30 mouse cellular contexts compared by ENCODE assay signal in the genomic region with DNA sequence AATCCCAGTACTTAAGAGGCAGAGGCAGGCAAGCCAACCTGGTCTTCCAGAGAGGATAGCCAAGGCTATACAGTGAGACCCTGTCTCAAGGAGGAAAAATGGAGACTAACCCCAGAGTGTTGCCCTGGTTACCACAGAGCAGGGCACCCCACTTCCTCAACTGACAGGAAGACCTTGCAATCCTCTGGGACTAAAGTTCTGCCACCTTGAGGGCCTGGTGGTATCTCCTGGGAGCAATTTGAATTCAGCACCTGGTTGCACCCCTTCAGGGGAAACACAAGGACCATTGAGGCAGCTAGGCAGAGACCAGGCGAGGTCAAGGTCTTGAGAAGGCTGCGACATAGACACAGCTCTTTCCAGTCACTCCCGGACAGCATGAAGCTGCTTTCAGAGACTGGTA. TPM values are rescaled to one million over a fixed set of nuclear protein-coding genes. Genes with fewer than 3 reads are reported as not detected.
DNase-seq lines count a peak whose midpoint lies in the region; ATAC-seq and TF ChIP-seq lines count a peak whose summit lies in the region.
"Had no signal": no experiment of that assay in that cellular context is flagged by ENCODE, and none has a peak within 500 bp of the region (broad histone marks: within the 10 kb centered on the region; RNA-seq: fewer than 3 reads in every experiment).

No protein-coding gene starts in this region.

- no peak for TF ChIP-seq CTCF in bone marrow, adult 2 months (IDR thresholded peaks at IDR 0.05; ENCODE audit: control insufficient read depth, insufficient read depth, low read length)

- no peaks in the 10 kb centered on the region for H3K27me3 ChIP-seq in liver, embryonic 13.5 days
- no peaks in the 10 kb centered on the region for H3K27me3 ChIP-seq in liver, embryonic 11.5 days (replicated peaks; ENCODE audit: control insufficient read depth, insufficient read depth, low read length)
- peaks cover 2% of the 10 kb centered on the region for H3K27me3 ChIP-seq in megakaryocyte, embryonic 14.5 days (replicated peaks)
- H3K27me3 ChIP-seq: forebrain, embryonic 13.5 days; heart, embryonic 15.5 days; kidney, embryonic 15.5 days; limb, embryonic 12.5 days; lung, embryonic 15.5 days; neural tube, embryonic 12.5 days had no signal

- TF ChIP-seq POLR2A in bone marrow, adult 2 months (IDR thresholded peaks at IDR 0.05; ENCODE audit: borderline replicate concordance, control insufficient read depth, low read depth, low read length) = no peak

- 0 out of 2 replicates have a peak overlapping the region, but pooled peaks have one; percentile 18 for H3K27ac ChIP-seq in liver, embryonic 13.5 days
- H3K27ac ChIP-seq in liver, embryonic 11.5 days (ENCODE audit: low read depth, low read length) = no peak overlapping the region
- peak overlapping the region; percentile 64 for H3K27ac ChIP-seq in bone marrow, adult 2 months (ENCODE audit: control insufficient read depth, insufficient read depth, low read depth, low read length, poor library complexity)
- H3K27ac ChIP-seq: forebrain, embryonic 13.5 days; heart, embryonic 10.5 days; heart, embryonic 15.5 days; kidney, embryonic 15.5 days; layer of hippocampus, adult 2 months; left cerebral cortex, adult 2 months; limb, embryonic 12.5 days; liver, embryonic 14.5 days; lung, embryonic 15.5 days; neural tube, embryonic 12.5 days had no signal

- ATAC-seq in liver, embryonic 13.5 days (ENCODE audit: low read depth) = no peak
- ATAC-seq in liver, embryonic 11.5 days (replicated peaks; ENCODE audit: low FRiP score) = no peak
- ATAC-seq: activated CD4-positive, CD25-positive, alpha-beta regulatory T cell, adult 4 months; forebrain, embryonic 13.5 days; hindbrain, embryonic 16.5 days had no signal

- no peaks in the 10 kb centered on the region for H3K9me3 ChIP-seq in liver, embryonic 13.5 days (replicated peaks)
- no peaks in the 10 kb centered on the region for H3K9me3 ChIP-seq in liver, embryonic 11.5 days (ENCODE audit: control insufficient read depth, low read length)
- H3K9me3 ChIP-seq in megakaryocyte, embryonic 14.5 days = 0 out of 2 replicates have a peak, but pooled peaks cover 2% of the 10 kb centered on the region
- H3K9me3 ChIP-seq: forebrain, embryonic 13.5 days; heart, embryonic 10.5 days; heart, embryonic 15.5 days; kidney, embryonic 15.5 days; limb, embryonic 12.5 days; lung, embryonic 15.5 days; neural tube, embryonic 12.5 days had no signal

- H3K9ac ChIP-seq in liver, embryonic 13.5 days = no peak overlapping the region
- no peak overlapping the region for H3K9ac ChIP-seq in liver, embryonic 11.5 days (ENCODE audit: low read depth, low read length)
- H3K9ac ChIP-seq: forebrain, embryonic 13.5 days; heart, embryonic 15.5 days; kidney, embryonic 15.5 days; limb, embryonic 12.5 days; liver, embryonic 14.5 days; lung, embryonic 15.5 days; neural tube, embryonic 12.5 days had no signal

- no peak for DNase-seq in liver, embryonic 13.5 days
- DNase-seq in liver, embryonic 11.5 days (ENCODE audit: low spot score) = no peak
- peak; percentile 39 for DNase-seq in A20 (ENCODE audit: low read depth, low spot score)
- no peak for DNase-seq in cerebellum, postnatal 4 days (ENCODE audit: low spot score in 2 of 2)
- DNase-seq in lung, postnatal 14 days = no peak
- DNase-seq: adrenal gland, adult 2 months; cerebellum, adult 11-12 months; cerebellum, postnatal 10 days; gastrocnemius, postnatal 10 days; kidney, adult 18-20 months; kidney, postnatal 25 days; right cerebral cortex, adult 18-20 months; right cerebral cortex, postnatal 4 days; thymus, adult 2 months; thymus, postnatal 36 days had no signal

- H3K4me3 ChIP-seq in liver, embryonic 13.5 days (replicated peaks) = no peak overlapping the region
- no peak overlapping the region for H3K4me3 ChIP-seq in liver, embryonic 11.5 days (ENCODE audit: low read depth, low read length)
- H3K4me3 ChIP-seq in bone marrow, adult 2 months (replicated peaks; ENCODE audit: control insufficient read depth, low read depth, low read length) = peak overlapping the region; percentile 11
- H3K4me3 ChIP-seq in megakaryocyte, embryonic 14.5 days (replicated peaks) = peak overlapping the region; percentile 62
- H3K4me3 ChIP-seq: forebrain, embryonic 13.5 days; heart, embryonic 10.5 days; heart, embryonic 15.5 days; kidney, embryonic 15.5 days; layer of hippocampus, adult 2 months; left cerebral cortex, adult 2 months; limb, embryonic 12.5 days; lung, embryonic 15.5 days; neural tube, embryonic 12.5 days had no signal

- WGBS in liver, embryonic 13.5 days (ENCODE audit: insufficient replicate concordance) = 72% methylated on average over 3 of the region's 3 CpGs
- WGBS in liver, embryonic 11.5 days = 82% methylated on average over 3 of the region's 3 CpGs
- WGBS in bone marrow, adult 2 months = 62% methylated on average over 3 of the region's 3 CpGs

- peaks cover 40% of the 10 kb centered on the region for H3K36me3 ChIP-seq in liver, embryonic 13.5 days
- H3K36me3 ChIP-seq in liver, embryonic 11.5 days (ENCODE audit: control insufficient read depth, insufficient read depth, low read length) = peaks cover 22% of the 10 kb centered on the region
- H3K36me3 ChIP-seq in megakaryocyte, embryonic 14.5 days (replicated peaks; ENCODE audit: low read length) = peaks cover 56% of the 10 kb centered on the region

- no peak overlapping the region for H3K4me2 ChIP-seq in liver, embryonic 13.5 days
- no peak overlapping the region for H3K4me2 ChIP-seq in liver, embryonic 11.5 days
- H3K4me2 ChIP-seq: forebrain, embryonic 13.5 days; heart, embryonic 15.5 days; kidney, embryonic 15.5 days; limb, embryonic 12.5 days; lung, embryonic 15.5 days; midbrain, embryonic 11.5 days; neural tube, embryonic 12.5 days had no signal

- peaks cover 47% of the 10 kb centered on the region for H3K4me1 ChIP-seq in liver, embryonic 13.5 days (replicated peaks)
- H3K4me1 ChIP-seq in liver, embryonic 11.5 days (replicated peaks; ENCODE audit: control insufficient read depth, insufficient read depth, low read length) = peaks cover 25% of the 10 kb centered on the region
- H3K4me1 ChIP-seq in bone marrow, adult 2 months (ENCODE audit: control insufficient read depth, insufficient read depth, low read length) = peaks cover 6% of the 10 kb centered on the region
- peaks cover 70% of the 10 kb centered on the region for H3K4me1 ChIP-seq in megakaryocyte, embryonic 14.5 days

RNA-seq across cellular contexts. Expression of gene Bak1, which starts 2.9 kb away (rescaled TPM):
- 2.4 and 3.0 TPM in 2 replicates for polyA plus RNA-seq in liver, embryonic 13.5 days (2015; fragmentation: Nextera tagmentation; extraction: Ambion mirVana)
- polyA plus RNA-seq in liver, embryonic 11.5 days (2014; fragmentation: Nextera tagmentation; extraction: Ambion mirVana) = 10.8 and 11.3 TPM in 2 replicates
- 34.2 and 56.8 TPM in 2 replicates for polyA plus RNA-seq in bone marrow, adult 2 months (2011; ENCODE audit: insufficient read depth, insufficient read length, low replicate concordance, missing spikeins)
- 164 and 277 TPM in 2 replicates for polyA plus RNA-seq in megakaryocyte, embryonic 14.5 days (2012; ENCODE audit: insufficient read depth, low replicate concordance)

RNA-seq across cellular contexts. Expression of gene Itpr3, which starts 31.2 kb away (rescaled TPM):
- polyA plus RNA-seq in liver, embryonic 13.5 days (2015; fragmentation: Nextera tagmentation; extraction: Ambion mirVana) = 0.48 and 0.56 TPM in 2 replicates
- 1.8 and 2.0 TPM in 2 replicates for polyA plus RNA-seq in liver, embryonic 11.5 days (2014; fragmentation: Nextera tagmentation; extraction: Ambion mirVana)
- polyA plus RNA-seq in bone marrow, adult 2 months (2011; ENCODE audit: insufficient read depth, insufficient read length, low replicate concordance, missing spikeins) = 10.8 and 12.5 TPM in 2 replicates
- polyA plus RNA-seq in megakaryocyte, embryonic 14.5 days (2012; ENCODE audit: insufficient read depth, low replicate concordance) = 0.17 and 1.3 TPM in 2 replicates

RNA-seq across cellular contexts. Expression of gene Zbtb9, which starts 53.0 kb away (rescaled TPM):
- polyA plus RNA-seq in liver, embryonic 13.5 days (2015; fragmentation: Nextera tagmentation; extraction: Ambion mirVana) = 6.3 and 7.0 TPM in 2 replicates
- 9.7 and 9.9 TPM in 2 replicates for polyA plus RNA-seq in liver, embryonic 11.5 days (2014; fragmentation: Nextera tagmentation; extraction: Ambion mirVana)
- polyA plus RNA-seq in bone marrow, adult 2 months (2011; ENCODE audit: insufficient read depth, insufficient read length, low replicate concordance, missing spikeins) = 6.7 and 10.2 TPM in 2 replicates
- 2.3 and 4.1 TPM in 2 replicates for polyA plus RNA-seq in megakaryocyte, embryonic 14.5 days (2012; ENCODE audit: insufficient read depth, low replicate concordance)

Comparison
In these comparisons a context has a peak if more than half of its experiments do, and no peak if none do; other contexts are left out.
1. H3K4me3 ChIP-seq: peak in bone marrow, adult 2 months (single experiment) and megakaryocyte, embryonic 14.5 days (single experiment); none in liver, embryonic 13.5 days (single experiment) and liver, embryonic 11.5 days (single experiment).